Mouse (Mus musculus) ES-E14 (cell line): ENCODE data around the gene Carmil1. TPM values are rescaled to one million over a fixed set of nuclear protein-coding genes. Genes with fewer than 3 reads are reported as not detected.
A peak's percentile ranks its signal among the peaks of the same experiment; 100 is the strongest.

ENCODE experiments used
- DNase-seq: peaks from one replicate; pipeline ENCODE4 v3.0.0-alpha.2; 2013; ENCODE audit warnings: low read depth, low spot score
- H3K27ac ChIP-seq: 2 replicates; pipeline ENCODE4 v1.5.1; 2012; ENCODE audit warnings: low read depth, mild to moderate bottlenecking, low read length, moderate library complexity, mixed read lengths; ENCODE audit not compliant: poor library complexity, insufficient read depth, severe bottlenecking
- H3K36me3 ChIP-seq: 2 replicates; pipeline ENCODE4 v1.6.1; 2012; ENCODE audit warnings: mild to moderate bottlenecking, low read length, moderate library complexity, mixed read lengths; ENCODE audit not compliant: control insufficient read depth, poor library complexity, insufficient read depth, severe bottlenecking
- H3K4me1 ChIP-seq, 2 experiments: fragments of 150-350 bp in 1 of 2; sonication (generic) in 1 of 2; 2 replicates each; pipeline ENCODE4 v1.6.1; 2012; ENCODE audit warnings: low read length in 2 of 2, mild to moderate bottlenecking in 1 of 2, mixed read lengths in 1 of 2; ENCODE audit not compliant: control insufficient read depth in 2 of 2, insufficient read depth in 2 of 2, poor library complexity in 1 of 2
- H3K4me3 ChIP-seq, 2 experiments: fragments of 150-350 bp in 1 of 2; sonication (generic) in 1 of 2; 2 replicates each; pipeline ENCODE4 v1.5.1; 2012; ENCODE audit warnings: low read length in 2 of 2, low read depth in 1 of 2, mild to moderate bottlenecking in 1 of 2, mixed read lengths in 1 of 2; ENCODE audit not compliant: insufficient read depth in 1 of 2, poor library complexity in 1 of 2, severe bottlenecking in 1 of 2
- H3K9ac ChIP-seq: 2 replicates; pipeline ENCODE4 v1.6.1; 2012; ENCODE audit warnings: low read depth, mild to moderate bottlenecking, low read length, mixed read lengths; ENCODE audit not compliant: poor library complexity, insufficient read depth, severe bottlenecking
- H3K9me3 ChIP-seq: fragments of 150-350 bp; sonication (generic); 2 replicates; pipeline ENCODE4 v1.6.1; 2012; ENCODE audit warnings: low read depth, mild to moderate bottlenecking, low read length; ENCODE audit not compliant: control insufficient read depth, insufficient read depth
- CHD2 ChIP-seq: IDR thresholded peaks from 2 replicates; pipeline ENCODE4 v1.6.1; 2014; ENCODE audit warnings: mild to moderate bottlenecking, low read depth, low read length, inconsistent platforms
- HCFC1 ChIP-seq: IDR thresholded peaks from 2 replicates; pipeline ENCODE4 v1.6.1; 2012; ENCODE audit warnings: low read length, inconsistent platforms, borderline replicate concordance; ENCODE audit not compliant: insufficient read depth
- MAFK ChIP-seq: IDR thresholded peaks from 2 replicates; pipeline ENCODE4 v1.6.1; 2014; ENCODE audit warnings: mild to moderate bottlenecking, low read depth, low read length, inconsistent platforms; ENCODE audit not compliant: insufficient read depth
- ZC3H11A ChIP-seq: IDR thresholded peaks from 2 replicates; pipeline ENCODE4 v1.6.1; 2012; ENCODE audit warnings: low read depth, mild to moderate bottlenecking, inconsistent platforms, low read length, borderline replicate concordance
- ZNF384 ChIP-seq: IDR thresholded peaks from 2 replicates; pipeline ENCODE4 v1.6.1; 2012; ENCODE audit warnings: low read depth, low read length, inconsistent platforms
- in situ Hi-C, 2 experiments: fragments of 600-800 bp; cut with MboI; formaldehyde crosslinking; loops; one replicate each; pipeline ENCODE4 v1.15.1; 2025; ENCODE audit warnings: low sequenced_read_pairs in 2 of 2, inconsistent platforms in 1 of 2; ENCODE audit not compliant: unreplicated experiment in 2 of 2
- total RNA-seq: library from RNA; depleted of rRNA; stranded (reverse); fragments of 300-350 nt; gene quantifications from 2 replicates; pipeline ENCODE4 v1.2.3, GENCODE M21; 2012

Gene Carmil1
- total RNA-seq, 1 experiment, result 17.0 TPM

DNA sequence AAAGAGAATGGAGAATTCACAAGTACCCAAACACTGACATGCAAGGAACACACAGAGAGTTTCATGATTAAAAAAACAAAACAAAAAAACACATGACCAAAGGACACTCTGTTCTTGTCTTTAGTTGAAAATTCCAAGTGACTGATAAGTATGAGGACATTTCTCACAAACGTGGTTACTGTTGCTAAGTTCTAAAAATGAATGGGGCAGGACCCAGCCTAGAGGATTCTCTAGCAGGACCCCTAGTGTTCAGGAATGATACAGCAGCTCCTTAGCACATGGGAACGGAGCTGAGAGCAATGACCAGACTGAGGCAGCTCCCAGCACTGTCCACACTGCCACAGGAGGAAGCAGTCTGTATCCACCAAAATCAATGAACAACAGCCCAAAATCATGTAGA lies 26.6 kb downstream of the Carmil1 start:
- in situ Hi-C loops, result no loop called here
- peak; percentile 36 for DNase-seq
- peak overlapping the region in 1 of 2 experiments; percentile 46; a peak in 1 of 4 replicates for H3K4me3 ChIP-seq

GRCm38 (mm10) chr13:24253551-24253950 lies 27.0 kb downstream of the Carmil1 start:
- H3K27ac ChIP-seq, result no peak overlapping the region
- TF ChIP-seq HCFC1, result no peak
- TF ChIP-seq ZNF384, result no peak
- no peak for TF ChIP-seq ZC3H11A
- TF ChIP-seq CHD2, result no peak
- no peak for TF ChIP-seq MAFK
- H3K4me1 ChIP-seq, result no peaks in the 10 kb centered on the region
- in situ Hi-C loops, result no loop called here
- H3K9me3 ChIP-seq, result no peaks in the 10 kb centered on the region
- H3K36me3 ChIP-seq, result no peaks in the 10 kb centered on the region
- H3K9ac ChIP-seq, result no peak overlapping the region
- DNase-seq, result no peak
- H3K4me3 ChIP-seq, result no peak overlapping the region

More for the DNA sequence above, 26.6 kb downstream of the Carmil1 start:
- Histone ChIP-seq H3K27ac (no peak overlapping the region), H3K9me3 (no peaks in the 10 kb centered on the region), H3K4me1 (no peaks in the 10 kb centered on the region), H3K9ac (no peak overlapping the region), H3K36me3 (no peaks in the 10 kb centered on the region)
- TF ChIP-seq HCFC1 (no peak), ZNF384 (no peak), CHD2 (no peak)

DNA sequence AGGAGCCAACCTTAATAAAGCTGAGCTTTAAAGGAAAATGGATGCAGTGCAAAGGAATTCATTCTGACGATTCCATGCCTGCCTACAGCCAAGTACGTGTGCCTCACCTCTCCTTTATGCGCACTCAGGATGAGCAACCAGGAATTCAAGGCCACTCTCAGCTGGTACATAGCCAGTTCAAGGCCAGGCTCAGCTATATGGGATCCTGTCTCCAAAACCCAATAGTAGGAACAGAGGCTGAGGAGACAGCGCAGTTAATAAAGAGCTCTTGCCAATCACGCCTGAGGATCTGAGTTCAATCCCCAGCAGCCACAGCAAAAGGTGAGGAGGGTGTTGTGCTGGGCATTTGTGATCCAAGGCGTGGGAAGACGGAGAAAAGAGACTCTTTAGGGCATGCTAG lies 29.4 kb downstream of the Carmil1 start:
- in situ Hi-C loops, result no loop called here
- Histone ChIP-seq H3K4me1 (no peaks in the 10 kb centered on the region), H3K9ac (no peak overlapping the region), H3K27ac (no peak overlapping the region), H3K36me3 (no peaks in the 10 kb centered on the region), H3K9me3 (no peaks in the 10 kb centered on the region), H3K4me3 (no peak overlapping the region)
- no peak for TF ChIP-seq ZNF384
- no peak for TF ChIP-seq HCFC1
- TF ChIP-seq CHD2, result no peak
- TF ChIP-seq MAFK, result no peak
- no peak for TF ChIP-seq ZC3H11A
- no peak for DNase-seq

DNA sequence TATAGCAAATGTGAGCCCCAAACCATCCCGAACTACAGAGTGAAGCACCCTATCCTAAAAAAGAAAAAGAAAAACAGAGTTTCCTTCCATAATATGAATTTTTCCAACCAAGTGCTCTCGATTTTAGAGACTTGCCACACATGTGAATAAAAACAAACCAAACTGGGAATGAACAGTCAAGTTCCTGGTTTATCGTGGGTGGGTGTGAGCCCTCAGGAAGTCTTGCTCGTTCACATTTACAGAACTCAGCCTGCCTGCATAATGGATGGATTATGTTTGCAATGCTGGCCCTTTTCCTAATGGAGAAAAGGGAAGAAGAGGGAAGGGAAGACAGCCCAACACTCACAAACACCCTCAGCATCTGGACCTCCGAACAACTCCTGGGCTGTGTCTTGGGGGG lies 32.7 kb downstream of the Carmil1 start:
- Histone ChIP-seq H3K36me3 (no peaks in the 10 kb centered on the region; the same call in 1 of the 2 replicates), H3K9ac (no peak overlapping the region), H3K9me3 (no peaks in the 10 kb centered on the region), H3K4me1 (no peaks in the 10 kb centered on the region), H3K4me3 (no peak overlapping the region), H3K27ac (no peak overlapping the region)
- TF ChIP-seq MAFK (no peak), HCFC1 (no peak), ZNF384 (no peak), CHD2 (no peak), ZC3H11A (no peak)
- in situ Hi-C loops, result no loop called here
- no peak for DNase-seq

DNA sequence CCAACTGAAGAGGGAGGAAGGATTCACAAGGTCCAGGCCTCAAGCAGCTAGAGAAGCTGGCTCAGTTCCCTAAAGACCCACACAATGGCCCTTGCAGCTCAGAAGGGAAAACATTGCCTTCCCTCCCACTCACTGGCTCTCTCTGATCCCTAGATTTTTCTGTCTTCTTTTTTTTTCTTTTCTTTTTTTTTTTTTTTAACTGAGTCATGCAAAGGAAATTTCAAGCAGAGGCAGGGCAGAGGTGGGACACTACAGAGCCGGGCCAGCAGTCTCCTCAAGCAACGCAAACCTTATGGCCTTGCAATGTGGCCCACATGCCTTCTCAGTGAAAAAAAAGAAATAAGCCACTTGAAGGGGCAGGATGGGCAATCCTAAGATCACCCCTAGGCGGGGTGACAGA lies 33.2 kb downstream of the Carmil1 start:
- in situ Hi-C loops, result no loop called here
- DNase-seq, result no peak
- H3K27ac ChIP-seq, result no peak overlapping the region
- no peaks in the 10 kb centered on the region for H3K4me1 ChIP-seq
- H3K9me3 ChIP-seq, result no peaks in the 10 kb centered on the region
- TF ChIP-seq CHD2 (no peak), HCFC1 (no peak), MAFK (no peak), ZC3H11A (no peak), ZNF384 (no peak)
- H3K36me3 ChIP-seq, result no peaks in the 10 kb centered on the region; the same call in 1 of the 2 replicates
- no peak overlapping the region for H3K9ac ChIP-seq
- no peak overlapping the region for H3K4me3 ChIP-seq
